Mouse (Mus musculus) lung, adult 2 months (tissue): ENCODE results near the gene S100a2.

Experiments used
- CTCF ChIP-seq: fragments of 200-500 bp; IDR thresholded peaks from 2 replicates; pipeline ENCODE4 v1.5.1; 2011; ENCODE audit warnings: mild to moderate bottlenecking, low read length, control low read depth; ENCODE audit not compliant: insufficient read depth
- POLR2A ChIP-seq: fragments of 200-500 bp; IDR thresholded peaks from 2 replicates; pipeline ENCODE4 v1.6.1; 2011; ENCODE audit warnings: low read depth, mild to moderate bottlenecking, control low read depth, low read length, borderline replicate concordance; ENCODE audit errors: extremely low read depth

- TF ChIP-seq CTCF (no peak), POLR2A (no peak)
Observed at GRCm38 (mm10) chr3:90552231-90552630, 37.8 kb upstream of the S100a2 start.
